Mouse (Mus musculus): ENCODE measurements around the gene Morn5.

Gene Morn5

DNA sequence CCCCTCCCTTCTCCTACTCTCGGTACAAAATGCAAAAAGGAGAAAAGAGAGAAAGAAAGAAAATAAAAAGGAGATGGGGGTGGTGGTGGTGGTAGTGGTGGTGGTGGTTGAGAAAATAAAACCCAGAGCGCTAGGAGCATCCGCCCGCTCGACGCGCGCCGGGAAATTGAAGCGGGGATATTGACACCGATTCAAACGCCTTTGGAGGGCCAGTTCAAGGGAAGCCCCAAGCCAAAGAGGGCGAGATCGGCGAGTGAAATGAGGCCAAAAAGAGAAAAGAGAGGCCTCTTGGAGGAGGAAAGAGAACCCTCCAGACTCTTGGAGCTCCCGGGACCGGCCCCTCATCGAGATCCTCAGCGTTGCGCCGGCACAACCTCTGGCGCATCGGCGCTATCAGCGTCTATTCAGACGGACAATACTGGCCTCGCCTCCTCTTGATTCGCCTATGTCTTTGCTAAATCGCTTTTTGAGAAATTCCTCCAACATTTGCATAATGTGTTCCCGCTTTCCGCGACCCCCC, 55.2 kb downstream of the Morn5 start:
- no peak for DNase-seq (ENCODE audit: low spot score)

DNA sequence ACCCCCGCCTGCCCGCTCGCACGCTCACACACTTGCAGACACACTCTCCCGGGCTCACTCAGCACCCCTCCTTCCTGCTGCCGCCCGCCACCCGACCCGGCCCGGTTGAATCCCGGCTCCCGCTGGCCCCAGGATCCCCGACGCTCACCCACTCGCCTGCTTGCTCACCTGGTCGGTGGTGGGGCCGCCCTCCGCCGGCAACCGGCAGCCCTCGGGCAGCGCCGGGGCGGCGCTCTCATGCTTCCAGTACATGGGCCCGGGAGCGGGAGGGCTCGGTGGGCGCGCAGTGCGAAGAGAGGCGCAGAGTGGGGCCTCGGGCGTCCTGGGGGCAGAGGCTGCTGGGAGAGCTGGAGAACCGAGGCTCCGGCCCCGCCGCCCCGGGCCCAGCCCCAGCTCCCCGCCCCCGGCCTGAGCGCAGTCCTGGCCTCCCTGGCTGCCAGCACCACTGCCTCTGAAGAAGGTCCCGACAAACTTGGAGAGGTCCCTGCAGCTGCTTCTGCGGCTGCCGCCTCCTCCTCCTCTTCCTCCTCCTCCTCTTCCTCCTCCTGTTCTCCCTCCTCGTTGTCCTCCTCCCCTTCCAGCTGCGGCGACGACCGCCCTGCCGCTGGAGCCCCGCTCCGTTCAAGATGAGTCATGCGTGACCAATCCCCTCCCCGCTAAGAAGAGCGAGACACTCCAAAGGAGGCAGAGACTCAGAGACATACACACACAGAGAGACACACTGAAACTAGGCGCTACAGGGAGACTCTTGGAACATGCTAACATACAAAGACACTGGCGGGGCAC, 55.9 kb downstream of the Morn5 start, which contains the start of gene Lhx6:
TSS of gene Lhx6 (minus strand) at position 453 of the 786 bp plus-strand sequence.
- DNase-seq (ENCODE audit: low spot score), result no peak

- no peak for DNase-seq (ENCODE audit: low spot score)
These were observed 59.4 kb downstream of the Morn5 start for GRCm38 (mm10) chr2:36108615-36109014.

DNA sequence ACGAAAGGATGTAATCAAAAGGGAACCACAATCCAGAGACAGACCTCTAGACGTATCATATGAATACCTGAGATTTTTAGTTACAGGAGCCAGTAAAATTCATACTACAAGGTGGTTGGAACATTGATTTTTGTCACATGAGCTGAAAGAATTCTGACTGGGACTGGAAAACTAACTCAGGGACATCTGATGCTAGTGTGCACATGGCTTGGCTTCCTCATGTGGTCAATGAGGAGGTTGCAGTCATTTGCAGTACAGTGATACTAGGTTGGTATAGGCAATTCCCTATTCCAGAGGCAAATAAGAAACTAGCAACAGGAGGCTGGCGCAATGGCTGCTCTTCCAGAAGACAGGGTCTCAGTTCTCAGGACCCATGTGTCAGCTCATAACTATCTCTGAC, 63.4 kb downstream of the Morn5 start:
- DNase-seq (ENCODE audit: low spot score), result no peak

GRCm38 (mm10) chr2:36126795-36127429, 77.7 kb downstream of the Morn5 start:
- DNase-seq (ENCODE audit: low spot score), result no peak

DNA sequence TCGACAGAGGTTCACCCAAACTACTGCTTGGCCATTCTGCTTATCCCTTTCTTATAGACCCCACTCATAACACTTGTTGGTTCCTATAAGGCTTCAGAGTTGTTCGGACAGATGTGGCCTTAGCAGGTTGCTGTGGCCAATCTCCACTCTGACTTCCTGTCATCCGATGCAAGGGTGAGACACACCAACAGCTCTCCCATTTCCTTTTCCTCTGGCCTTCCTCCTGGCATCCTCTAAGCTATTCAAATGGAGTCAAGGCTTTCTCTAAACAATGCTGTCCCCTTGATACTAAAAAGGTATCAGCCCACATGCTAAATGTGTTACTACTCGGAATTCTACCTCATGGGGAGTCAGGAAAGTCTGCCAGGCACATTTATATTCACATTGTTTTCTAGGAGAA, 78.7 kb downstream of the Morn5 start:
- no peak for DNase-seq (ENCODE audit: low spot score)

- DNase-seq (ENCODE audit: low spot score), result no peak
These were observed 79.8 kb downstream of the Morn5 start for GRCm38 (mm10) chr2:36129051-36129450.

Data from left cerebral cortex, adult 11 months (tissue).